Mouse (Mus musculus) mouse trophoblast stem cell (cell line): Measurements from ENCODE around the gene Rab5b.

Source experiments
- in situ Hi-C, 2 experiments: fragments of 300-500 bp; cut with MseI, MboI; formaldehyde crosslinking; loops; 2 replicates in 1 of 2; 3 replicates in 1 of 2; pipeline ENCODE4 v1.15.1; 2025

Gene Rab5b

DNA sequence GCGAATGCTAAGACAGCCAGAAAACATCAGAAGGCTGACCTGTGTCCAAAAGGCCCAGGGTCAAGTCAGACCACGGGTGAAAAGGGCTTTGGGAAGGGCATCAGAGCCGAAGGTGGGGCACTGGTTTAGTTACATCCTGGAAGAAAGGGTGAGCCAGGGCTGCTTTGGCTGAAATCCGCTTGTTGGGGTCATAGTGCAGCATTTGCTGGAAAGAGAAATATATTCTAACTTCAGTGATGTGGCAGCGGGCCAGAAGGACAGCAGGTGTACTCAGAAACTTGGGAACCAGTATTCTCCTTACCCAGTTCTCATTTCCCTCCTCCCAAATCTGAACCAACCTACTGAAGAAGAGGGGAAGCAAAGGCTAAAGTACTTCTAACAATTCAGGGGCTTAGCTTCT is 2.9 kb upstream of the Rab5b start:
- in situ Hi-C loops, result no loop called here

DNA sequence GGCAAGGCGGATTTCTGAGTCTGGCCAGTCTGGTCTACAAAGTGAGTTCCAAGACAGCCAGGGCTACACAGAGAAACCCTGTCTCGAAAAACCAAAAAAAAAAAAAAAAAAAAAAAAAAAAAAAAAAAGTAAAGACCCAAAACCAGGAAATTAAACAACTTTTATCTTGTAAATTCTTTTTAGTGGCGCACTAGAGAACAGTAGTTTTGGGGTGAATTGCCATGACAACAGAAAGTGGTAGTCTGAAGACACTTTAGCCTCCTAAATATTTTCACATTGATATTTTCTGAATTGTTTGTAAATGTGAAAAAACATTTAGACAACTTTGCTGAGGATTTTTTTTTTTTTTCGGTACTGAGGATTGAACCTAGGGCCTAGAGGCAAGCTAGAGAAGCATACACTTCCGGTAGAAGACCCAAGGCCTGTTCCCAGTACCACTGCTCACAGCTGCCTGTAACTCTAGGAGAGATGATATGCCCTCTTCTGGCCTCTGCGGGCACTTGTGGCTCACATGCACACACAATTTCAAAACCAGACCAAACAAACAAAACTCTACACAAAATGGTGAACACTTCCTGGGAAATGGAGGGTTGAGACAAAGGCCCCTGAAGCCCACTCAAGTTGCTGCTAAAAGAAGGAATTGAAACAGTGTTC is 1.1 kb upstream of the Rab5b start:
- in situ Hi-C loops, result no loop called here

DNA sequence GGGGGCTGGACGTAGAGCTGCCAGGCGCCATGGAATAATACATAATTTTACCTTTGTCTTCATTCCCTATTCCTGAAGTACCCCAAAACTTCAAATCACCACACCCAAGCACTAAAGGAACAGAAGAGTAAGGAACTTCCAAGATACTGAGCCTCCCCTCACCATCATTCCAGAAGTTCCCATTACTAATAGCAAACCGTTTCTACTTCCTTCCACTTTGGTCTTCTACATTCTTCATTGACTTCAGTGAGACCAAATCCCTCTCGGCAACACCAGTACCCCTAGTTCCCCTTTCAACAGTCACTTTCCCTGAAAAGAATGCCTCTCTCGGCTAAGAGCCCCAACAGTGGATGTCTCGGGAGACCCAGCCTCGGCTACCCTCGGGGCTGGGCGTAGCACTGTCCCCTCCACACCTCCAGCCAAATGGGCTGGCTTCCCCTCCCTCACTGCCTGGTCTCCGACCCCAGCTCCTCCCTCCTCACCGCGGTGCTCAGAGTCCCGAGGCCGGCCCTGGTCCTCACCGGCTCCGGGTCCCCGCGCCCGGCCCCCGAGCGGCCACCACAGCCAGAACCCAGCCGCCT is 563 bp downstream of the Rab5b start:
- in situ Hi-C loops, result no loop called here

DNA sequence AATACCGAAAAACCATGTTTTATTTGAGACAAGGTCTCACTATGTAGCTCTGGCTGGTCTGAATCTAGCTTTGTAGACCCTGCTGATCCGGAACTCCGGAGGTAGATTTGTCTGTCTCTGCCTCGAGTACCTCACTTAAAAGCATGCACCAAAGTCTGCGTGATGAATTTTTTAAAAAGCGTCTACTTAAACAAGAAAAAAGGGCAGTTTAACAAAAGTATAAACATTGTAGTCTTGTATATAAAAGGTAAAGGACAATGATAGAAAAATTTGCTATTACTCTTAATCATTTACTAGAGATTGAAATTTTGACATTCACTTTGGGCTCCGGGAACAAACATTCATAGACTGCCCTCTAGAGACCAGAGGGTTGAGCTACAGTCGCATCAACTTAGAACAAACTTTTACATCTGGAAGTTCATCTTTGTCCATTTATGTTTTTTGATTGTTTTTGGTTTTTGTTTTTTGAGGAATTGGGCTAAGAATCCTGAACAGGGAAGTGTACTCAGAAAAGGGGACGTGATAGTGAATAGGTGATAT is 21.5 kb downstream of the Rab5b start:
- in situ Hi-C loops, result loop anchor here in 1 of 2 experiments (10.0 kb wide), 1 partner anchor 50 kb away; the partner anchor contains the start of gene Rps26

DNA sequence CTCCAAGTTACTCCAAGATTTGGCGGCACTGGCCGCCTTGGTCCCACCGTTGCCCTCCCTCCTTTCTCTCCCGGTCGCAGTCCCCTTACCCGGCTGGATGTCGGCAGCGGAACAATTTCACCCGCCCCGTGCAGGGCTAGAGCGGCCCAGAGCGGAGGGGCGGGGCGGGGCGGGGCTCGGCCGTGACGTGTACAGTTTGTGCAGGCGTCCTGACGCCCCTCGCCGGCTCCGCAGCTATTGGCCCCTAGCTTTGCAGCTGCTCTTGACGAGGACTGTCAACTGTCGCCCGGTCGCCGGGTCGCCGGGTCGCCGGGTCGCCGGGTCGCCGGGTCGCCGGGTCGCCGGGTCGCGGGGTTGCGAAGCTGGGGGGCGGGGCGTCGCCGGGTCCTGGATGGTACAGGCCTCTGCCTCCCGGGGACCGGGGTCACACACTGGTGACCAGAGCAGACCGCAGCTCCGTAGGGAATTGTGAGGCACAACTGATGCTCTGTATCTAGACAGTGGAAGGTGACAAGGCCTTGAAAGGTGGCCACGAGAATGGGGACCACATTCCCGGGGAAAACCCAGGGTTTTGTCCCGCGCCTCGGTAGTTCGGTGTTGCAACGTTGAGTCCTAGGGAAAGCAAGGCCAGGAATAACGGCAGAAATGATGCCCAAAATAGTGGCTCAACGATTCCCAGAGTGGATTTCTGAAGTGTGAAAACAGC is 22.1 kb downstream of the Rab5b start, which contains the start of gene Suox:
Gene Suox (minus strand): TSS at position 311 of the 706 bp plus-strand sequence.
- in situ Hi-C loops, result loop anchor here in 1 of 2 experiments (10.0 kb wide), 1 partner anchor 49 kb away; the partner anchor contains the start of gene Rps26

DNA sequence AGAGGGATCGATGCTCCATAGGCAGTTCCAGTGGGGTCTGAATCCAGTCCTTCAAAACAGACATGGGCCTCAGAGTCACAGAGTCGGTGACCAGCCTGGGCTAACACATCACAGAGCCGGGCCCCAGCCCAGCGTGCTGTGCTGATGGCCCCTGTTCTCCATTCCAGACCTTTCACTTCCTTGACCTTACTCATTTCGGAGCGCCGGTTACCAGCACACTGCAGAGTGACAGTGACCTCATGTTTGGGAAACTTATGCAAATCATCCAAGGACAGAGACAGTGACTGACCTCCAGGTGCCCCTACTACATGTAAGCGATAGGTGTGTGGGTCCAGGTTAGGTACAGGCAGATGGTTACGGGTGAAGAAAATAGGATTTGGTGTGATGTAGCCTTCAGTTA is 24.9 kb downstream of the Rab5b start:
- in situ Hi-C loops, result loop anchor here in 1 of 2 experiments (10.0 kb wide), 1 partner anchor 46 kb away; the partner anchor contains the start of gene Rps26

DNA sequence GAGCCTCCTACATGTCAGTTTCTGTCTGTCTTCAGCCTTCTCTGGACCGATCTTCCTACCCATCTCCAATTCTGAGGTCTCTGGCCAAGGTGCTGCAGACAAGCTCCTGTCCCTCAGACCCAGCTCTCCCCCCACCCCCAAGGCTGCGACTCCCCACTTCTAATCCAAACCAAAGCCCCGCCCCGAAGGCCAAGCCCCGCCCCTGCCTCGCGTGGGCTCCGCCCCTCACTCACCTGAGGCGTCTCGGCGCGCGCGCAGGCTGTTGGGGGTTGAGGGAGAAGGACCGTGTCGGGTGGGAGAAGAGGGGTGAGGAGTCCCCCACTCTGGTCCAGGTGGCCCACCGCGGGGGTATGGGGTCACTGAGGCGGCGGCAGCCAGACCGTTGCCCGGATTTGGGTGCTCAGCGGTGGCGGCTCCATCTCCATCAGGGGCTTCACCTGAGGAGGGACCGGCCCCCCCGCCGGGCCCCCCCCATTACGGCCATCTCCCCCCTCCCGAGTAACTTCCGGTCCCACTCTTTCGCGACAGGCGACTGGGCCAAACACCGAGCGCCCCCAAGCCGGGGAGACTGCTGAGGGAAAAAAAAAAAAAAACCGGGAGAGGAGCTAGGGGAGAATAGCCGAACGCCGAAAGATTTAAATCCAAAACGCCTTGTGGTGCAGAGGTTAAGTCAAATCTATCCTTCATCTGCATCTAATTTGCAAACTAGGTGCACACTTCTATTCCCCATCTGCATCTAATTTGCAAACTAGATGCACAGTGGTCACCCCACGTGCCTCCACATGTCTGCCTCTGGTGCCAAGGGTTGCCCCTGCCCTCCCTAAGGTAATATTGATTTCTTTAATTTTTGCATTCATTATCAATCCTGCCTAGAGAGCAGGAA is 27.0 kb downstream of the Rab5b start:
- in situ Hi-C loops, result no loop called here

DNA sequence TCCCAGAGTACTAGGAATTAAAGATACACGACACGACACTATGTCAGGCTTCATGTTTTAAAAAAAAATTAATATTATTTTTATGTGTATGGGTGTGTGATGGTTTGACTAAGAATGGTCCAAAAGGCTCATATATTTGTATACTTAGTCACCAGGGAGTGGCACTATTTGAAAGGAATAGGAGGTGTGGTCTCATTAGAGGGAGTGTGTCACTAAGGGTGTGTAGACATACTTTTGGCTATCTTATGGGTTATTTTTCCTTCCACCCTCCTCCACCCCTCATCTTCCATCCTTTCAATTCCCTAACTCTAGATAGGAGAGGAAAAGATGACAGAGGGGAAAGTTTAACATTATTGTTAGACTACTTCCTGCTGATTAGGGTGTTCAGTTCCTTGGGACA is 30.3 kb downstream of the Rab5b start:
- in situ Hi-C loops, result no loop called here

DNA sequence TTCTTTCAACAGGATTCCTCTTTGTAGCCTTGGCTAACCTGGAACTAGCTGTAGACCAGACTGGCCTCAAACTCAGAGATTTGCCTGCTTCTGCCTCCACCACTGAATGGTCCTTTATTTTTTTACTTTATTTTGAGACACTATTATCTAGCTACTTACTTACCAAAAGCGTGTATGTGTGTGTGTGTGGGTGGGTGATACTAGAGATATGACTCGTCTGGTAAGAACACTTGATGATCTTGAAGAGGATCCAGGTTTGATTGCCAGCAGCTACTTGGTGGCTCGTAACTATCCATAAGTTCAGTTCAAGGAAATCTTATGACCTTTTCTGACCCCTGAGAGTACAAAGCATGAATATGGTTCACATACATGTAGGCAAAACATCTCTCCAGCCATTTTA is 30.8 kb downstream of the Rab5b start:
- in situ Hi-C loops, result no loop called here

DNA sequence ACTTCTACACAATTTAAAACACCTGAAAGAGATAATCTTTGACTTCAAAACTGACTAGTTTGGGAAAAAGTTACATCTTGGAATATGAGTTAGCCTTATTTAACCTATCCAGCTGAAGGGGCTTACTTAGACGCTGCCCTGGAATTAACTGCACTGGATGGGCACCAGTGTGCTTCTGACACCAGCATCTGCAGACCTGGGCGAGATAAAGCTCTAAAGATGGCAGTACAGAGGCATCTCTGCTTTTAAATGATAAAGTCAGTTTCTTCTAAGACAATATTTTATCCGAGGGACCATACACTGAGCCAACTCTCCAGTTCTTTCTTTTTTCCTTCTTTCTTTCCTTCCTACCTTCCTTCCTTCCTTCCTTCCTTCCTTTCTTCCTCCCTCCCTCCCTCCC is 31.3 kb downstream of the Rab5b start:
- in situ Hi-C loops, result no loop called here

DNA sequence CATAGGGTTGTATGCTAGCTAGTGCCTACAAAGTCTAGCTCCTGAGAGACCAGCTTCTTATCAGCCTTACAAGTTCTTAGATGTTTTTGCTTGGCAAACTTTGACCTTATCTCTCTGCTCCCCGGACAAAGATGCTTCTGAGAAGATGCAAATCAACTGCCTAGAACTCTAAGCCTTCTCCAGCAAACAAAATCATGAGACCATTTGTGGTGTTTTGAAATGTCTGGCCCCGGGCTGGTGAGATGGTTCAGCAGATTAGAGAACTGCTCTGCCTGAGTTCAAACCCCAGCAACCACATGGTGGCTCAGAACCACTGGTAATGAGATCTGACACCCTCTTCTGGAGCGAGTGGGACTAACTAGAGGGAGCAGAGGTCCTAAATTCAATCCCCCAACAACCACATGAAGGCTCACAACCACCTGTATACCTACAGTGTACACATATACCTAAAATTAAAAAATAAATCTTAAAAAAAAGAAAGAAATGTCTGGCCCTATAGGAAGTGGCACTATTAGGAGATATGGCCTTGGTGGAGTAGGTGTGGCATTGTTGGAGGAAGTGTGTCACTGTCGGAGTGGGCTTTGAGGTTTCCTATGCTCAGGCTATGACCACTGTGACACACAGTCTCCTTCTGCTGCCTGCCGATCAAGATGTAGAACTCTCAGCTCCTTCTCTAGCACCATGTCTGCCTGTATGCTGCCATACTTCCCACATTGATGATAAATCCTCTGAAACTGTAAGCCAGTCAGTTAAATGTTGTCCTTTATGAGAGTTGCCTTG is 32.4 kb downstream of the Rab5b start:
- in situ Hi-C loops, result no loop called here

DNA sequence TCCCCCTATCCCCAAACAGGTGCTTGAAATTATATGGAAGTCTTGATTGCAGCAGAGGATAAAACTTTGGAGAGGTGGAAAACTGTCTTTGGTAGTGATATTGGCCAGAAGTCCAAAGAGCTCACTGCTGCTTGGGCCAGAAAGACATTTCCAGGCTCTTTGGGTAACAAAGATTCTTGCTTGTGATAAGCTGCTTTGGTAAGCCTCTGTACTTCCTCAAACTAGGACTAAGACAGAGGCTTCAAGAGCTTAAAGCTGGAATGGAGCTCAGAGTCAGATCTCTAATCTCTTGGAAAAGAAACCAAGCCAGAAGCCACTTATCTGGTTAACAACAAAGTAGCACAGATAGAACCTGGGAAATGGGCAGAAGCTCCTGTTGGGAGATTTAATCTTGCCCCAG is 33.6 kb downstream of the Rab5b start:
- in situ Hi-C loops, result no loop called here

DNA sequence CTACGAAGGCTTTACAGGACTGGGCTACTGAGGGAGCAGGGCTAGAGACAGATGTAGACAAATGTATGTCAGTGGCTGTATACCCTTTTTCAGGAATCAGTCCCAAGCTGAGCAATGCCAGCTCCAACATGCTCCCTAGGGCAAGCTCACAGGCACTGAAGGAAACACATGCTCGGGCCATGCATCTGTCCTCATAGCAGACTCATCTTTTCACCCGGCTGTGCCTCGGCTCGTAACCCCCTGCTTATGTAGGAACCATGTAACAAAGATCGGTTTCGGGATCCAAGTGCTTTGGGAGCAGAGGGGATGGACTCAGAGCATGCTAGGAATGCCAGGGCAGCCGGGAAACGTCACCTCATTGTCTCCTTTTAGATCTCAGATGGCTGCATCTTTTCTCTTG is 36.6 kb downstream of the Rab5b start:
- in situ Hi-C loops, result no loop called here

DNA sequence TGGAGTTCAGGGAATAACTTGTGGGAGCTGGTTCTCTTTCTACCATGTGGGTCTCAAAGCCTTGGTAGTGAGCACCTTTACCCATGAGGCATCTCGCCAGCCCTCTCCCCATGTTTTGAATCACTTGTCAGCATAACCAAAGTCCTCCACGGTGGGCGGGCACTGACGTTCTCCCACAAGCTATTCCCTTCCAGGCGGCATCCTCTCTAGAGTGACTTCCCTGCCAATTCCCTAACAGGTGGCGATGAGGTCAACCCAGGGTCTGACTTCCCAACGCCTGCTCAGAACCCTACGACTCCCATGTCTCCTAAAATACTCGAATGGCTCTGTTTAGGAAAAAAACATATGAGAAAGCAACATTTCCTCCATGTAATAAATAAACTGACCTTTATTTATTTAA is 38.2 kb downstream of the Rab5b start:
- in situ Hi-C loops, result no loop called here

DNA sequence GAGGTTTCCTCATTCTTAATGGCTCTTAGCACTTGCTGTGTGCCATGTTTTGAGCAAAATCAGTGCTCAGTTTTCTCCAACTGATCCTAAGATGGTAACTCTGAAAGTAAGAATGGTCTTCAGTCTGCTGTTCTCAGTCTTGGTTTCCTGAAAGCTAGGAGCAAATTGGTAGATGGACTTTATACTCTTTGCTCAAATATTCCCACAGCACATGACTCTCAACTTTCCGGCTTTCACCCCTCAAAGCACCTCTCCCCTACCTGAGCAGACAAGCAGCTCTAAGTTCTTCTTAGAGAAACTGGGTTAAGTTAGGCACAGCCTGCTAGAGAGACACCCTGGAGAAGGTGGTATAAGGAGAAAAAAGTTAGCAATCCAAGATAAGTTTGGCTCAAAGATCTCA is 39.3 kb downstream of the Rab5b start:
- in situ Hi-C loops, result no loop called here

DNA sequence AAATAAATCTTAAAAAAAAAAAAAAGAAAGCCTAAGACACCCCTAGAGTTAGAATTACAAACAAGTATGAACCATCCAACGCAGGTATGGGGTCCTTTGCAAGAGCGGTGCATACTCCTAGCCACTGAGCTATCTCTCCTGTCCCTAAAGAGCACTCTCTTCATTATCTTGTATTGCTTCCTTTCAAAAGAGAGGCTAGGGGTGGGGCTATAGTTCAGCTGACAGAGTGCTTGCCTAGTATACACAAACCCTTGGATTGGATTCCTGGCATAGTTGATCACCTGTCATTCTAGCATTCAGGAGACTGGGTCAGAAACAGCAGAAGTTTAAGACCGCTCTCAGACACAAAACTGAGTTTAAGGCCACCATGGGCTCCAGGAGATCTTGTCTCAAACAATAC is 40.8 kb downstream of the Rab5b start:
- in situ Hi-C loops, result no loop called here

DNA sequence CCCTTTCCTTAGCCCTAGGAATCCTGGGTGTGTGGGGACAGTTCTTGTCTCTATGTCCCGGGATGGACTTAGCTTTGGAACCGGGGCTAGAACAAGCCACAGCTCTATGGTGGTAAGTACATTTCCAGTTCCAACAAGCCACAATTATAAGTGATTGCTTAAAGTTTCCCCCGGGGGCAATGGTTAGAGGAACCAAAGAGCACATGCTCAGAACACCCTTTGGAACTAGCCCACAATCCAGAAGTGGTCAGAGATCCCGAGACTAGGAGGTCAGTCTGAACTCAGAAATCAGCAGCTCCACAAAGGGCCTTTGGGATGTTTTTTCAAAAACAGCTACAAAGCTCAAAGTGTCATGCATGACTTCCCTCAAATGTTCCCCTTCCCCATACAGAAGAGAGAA is 42.2 kb downstream of the Rab5b start:
- in situ Hi-C loops, result no loop called here

DNA sequence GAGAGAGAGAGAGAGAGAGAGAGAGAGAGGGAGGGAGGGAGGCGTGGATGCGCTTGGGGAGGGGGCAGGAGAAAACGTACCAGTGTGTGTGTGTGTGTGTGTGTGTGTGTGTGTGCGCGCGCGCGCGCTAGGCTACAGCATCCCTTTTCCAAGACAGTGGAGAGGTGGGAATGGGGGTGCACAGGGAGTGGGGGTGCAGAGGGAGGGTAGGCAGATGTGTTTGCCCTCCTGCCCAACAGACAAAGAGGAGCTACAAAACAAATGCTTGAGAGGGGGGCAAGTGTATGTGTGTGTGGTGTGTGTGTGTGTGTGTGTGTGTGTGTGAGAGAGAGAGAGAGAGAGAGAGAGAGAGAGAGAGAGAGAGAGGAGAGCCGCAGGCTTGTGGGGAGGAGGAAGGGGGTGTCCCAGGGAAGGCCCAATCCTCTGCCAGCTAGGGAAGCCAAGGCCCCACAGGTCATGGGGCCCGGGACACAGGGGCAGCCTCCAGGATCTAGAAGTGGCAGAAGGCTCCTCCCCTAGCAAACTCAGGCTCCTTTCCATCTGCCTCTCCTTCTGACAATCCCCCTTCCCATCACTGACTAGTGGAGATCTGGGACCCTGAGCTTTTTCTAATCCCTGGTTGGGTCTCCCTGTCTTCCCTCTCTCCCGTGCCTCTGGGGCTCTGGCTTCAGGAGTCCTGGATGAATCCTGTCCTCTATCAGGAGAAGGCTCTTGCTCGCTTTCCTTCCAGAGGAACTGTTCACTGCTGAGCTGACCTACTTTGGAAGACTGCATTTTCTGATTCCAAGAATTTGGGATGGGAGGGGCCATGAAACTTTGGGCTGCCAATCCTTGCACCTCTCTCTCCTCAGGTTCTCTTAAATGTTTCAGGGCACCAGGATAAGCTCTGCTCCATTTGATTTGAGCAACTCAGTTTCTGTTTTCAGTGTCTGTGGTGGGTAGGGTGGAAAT is 49.6 kb downstream of the Rab5b start:
- in situ Hi-C loops, result no loop called here

DNA sequence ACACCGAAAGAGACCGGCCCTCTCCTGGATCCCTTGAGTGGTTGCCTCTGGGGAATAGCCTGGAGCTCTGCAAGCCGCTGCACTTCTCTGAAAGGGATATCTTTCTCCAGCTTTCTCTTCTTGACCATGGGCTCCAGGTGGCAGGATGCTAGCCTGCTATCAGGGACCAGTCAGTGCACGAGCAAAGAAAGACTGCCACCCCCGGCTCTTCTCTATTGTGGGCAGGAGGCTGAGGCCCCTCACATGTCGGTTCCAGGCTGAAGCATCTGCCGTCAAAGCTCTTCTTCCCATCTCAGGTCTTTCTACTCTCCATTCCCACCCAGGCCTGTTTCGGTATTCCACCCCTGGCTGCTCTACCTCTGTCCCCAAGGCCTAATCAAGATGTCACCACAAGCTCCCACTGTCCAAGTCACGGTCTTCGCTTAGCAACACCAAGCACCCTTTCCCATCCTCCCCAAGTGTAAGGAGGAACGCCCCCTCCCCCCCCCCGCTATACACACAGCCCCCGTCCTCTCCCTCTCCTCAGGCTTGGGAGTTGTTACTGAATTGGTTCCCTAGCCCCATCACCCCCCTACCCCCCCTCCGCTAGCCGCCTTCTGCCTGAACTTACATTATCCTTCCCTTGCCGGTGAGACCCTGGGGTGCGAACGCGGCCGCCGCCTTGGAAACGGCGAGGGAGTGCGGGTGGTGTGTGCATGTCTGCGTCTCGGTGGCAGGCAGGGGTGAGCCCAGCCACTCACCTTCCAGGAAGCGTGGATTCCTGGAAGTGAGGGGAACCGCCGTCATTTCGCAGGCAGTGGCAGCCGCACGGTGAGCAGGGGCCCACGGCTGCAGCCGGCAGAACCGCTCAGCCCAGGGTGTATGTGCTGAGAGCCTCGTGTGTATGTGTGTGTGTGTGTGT is 50.7 kb downstream of the Rab5b start, which contains the start of gene Ikzf4:
Gene Ikzf4 (minus strand): TSS at position 881 of the 901 bp plus-strand sequence.
- in situ Hi-C loops, result no loop called here
